Mouse (Mus musculus): Measurements from ENCODE around the gene Synj2bp. TPM values are rescaled to one million over a fixed set of nuclear protein-coding genes. Genes with fewer than 3 reads are reported as not detected.
"Not testable (repeated sequence)": the region's sequence is repeated elsewhere in the genome, so short reads cannot be mapped to it uniquely, and the experiment has no call there.

The Synj2bp gene
- polyA plus RNA-seq, 1 experiment = 27.1 TPM

DNA sequence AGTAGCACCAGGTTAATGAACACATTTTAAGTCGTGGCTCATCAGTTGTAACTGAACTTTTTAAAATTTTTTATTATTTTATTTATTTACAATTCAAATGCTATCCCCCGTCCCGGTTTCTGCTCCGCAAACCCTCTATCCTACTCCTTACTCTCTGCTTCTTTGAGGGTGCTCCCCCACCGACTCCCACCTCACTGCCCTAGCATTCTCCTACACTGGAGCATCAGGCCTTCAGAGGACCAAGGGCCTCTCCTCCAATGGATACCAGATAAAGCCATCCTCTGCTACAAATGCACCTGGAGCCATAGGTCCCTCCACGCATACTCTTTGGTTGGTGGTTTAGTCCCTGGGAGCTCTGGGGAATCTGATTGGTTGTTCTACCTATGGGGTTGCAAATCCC is 47.4 kb downstream of the Synj2bp start:
- no peak for TF ChIP-seq CTCF (IDR thresholded peaks at IDR 0.05; ENCODE audit: insufficient read depth, low read length)
- TF ChIP-seq POLR2A (IDR thresholded peaks at IDR 0.05; ENCODE audit: borderline replicate concordance, extremely low read depth, low read depth, low read length) = no peak
- WGBS = 42% methylated on average over 6 of the region's 6 CpGs
- H3K4me3 ChIP-seq (replicated peaks; ENCODE audit: extremely low read depth, low read depth, low read length) = peak overlapping the region; percentile 82
- no peaks in the 10 kb centered on the region for H3K4me1 ChIP-seq (ENCODE audit: control insufficient read depth, insufficient read depth, low read length)
- DNase-seq = peak; percentile 11

DNA sequence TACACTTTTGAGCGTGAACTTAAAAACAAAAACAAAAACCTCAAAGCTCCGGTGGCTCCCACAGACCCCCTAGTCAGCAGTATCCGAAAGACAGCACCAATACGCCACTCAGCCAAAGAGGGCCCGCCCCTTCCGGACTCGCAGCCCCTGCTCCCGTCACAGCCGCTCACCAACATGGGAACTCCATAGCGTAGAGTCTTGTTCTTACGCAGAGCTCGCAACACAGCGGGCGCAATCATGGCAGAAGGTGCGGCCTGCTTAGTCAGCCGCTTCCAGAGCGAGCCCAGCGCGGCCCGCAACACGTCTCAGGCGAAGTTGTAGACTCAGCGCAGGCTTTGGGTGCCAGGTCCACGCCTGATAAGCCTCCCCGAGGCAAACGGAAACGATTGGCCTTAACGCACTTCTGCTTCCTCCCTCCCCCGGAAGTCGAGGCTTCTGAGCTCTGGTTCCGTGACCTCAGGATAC is 48.0 kb downstream of the Synj2bp start, which contains the start of gene Cox16:
Gene Cox16 (minus strand): TSS at position 401 of the 465 bp plus-strand sequence.
- WGBS = 0% methylated on average over 31 of the region's 31 CpGs
- H3K4me3 ChIP-seq (replicated peaks; ENCODE audit: extremely low read depth, low read depth, low read length) = peak within 1 kb of the TSS; percentile 82
- DNase-seq = peak; percentile 91
- no peaks in the 10 kb centered on the region for H3K4me1 ChIP-seq (ENCODE audit: control insufficient read depth, insufficient read depth, low read length)
- TF ChIP-seq POLR2A (IDR thresholded peaks at IDR 0.05; ENCODE audit: borderline replicate concordance, extremely low read depth, low read depth, low read length) (peak; percentile 65; the same call in 1 of the 2 replicates), CTCF (IDR thresholded peaks at IDR 0.05; ENCODE audit: insufficient read depth, low read length) (no peak)

DNA sequence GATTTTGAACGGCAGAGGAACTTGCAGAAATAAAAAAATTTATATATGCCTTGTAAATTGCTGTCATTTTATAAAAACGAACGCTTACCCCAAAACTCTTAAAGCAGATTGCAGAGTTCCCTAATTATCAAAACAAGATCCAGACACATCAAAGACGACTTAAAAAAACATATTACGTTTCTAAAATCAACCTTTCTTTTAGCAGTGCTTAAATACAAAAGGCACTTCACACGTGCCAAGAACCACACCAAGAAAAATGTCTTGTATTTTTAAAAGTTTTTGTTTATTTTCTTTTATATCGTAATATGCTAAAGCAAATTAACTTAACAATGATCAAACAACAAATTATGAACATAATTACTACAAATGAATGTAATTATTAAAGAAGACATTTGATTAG is 48.5 kb downstream of the Synj2bp start:
- Histone ChIP-seq H3K4me3 (replicated peaks; ENCODE audit: extremely low read depth, low read depth, low read length) (peak overlapping the region; percentile 82), H3K4me1 (ENCODE audit: control insufficient read depth, insufficient read depth, low read length) (no peaks in the 10 kb centered on the region)
- 2% methylated on average over 7 of the region's 7 CpGs for WGBS
- TF ChIP-seq POLR2A (IDR thresholded peaks at IDR 0.05; ENCODE audit: borderline replicate concordance, extremely low read depth, low read depth, low read length) (no peak), CTCF (IDR thresholded peaks at IDR 0.05; ENCODE audit: insufficient read depth, low read length) (no peak)
- DNase-seq = no peak

DNA sequence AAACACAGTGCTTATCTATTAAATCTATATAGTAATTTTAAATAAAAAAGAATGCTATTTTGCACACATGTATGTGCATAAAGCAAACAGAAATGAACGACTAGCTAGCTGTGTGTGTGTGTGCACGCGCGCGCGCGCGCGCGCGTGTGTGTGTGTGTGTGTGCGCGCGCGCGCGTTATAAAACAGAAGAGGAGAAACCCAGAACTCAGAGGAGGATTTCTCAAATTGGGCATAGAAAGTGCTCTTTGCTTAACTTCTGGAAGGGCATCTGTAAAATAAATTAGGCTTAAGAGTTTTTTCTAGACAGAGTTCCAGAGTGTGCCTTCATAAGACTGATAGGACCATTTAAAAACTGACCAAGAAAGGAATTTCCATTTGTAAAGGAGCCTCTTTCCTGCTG is 49.1 kb downstream of the Synj2bp start:
- 39% methylated on average over 17 of the region's 17 CpGs for WGBS
- DNase-seq = no peak

GRCm38 (mm10) chr12:81459051-81459450 is 73.7 kb downstream of the Synj2bp start:
- WGBS = 96% methylated on average over 7 of the region's 7 CpGs
- H3K4me1 ChIP-seq (ENCODE audit: control insufficient read depth, insufficient read depth, low read length); DNase-seq; H3K4me3 ChIP-seq (replicated peaks; ENCODE audit: extremely low read depth, low read depth, low read length): not testable (repeated sequence)

More for the DNA sequence above, 49.1 kb downstream of the Synj2bp start:
- peak overlapping the region; percentile 38 for H3K4me3 ChIP-seq (replicated peaks; ENCODE audit: extremely low read depth, low read depth, low read length)
- TF ChIP-seq POLR2A (IDR thresholded peaks at IDR 0.05; ENCODE audit: borderline replicate concordance, extremely low read depth, low read depth, low read length) (no peak), CTCF (IDR thresholded peaks at IDR 0.05; ENCODE audit: insufficient read depth, low read length) (no peak)
- no peaks in the 10 kb centered on the region for H3K4me1 ChIP-seq (ENCODE audit: control insufficient read depth, insufficient read depth, low read length)

Other genes with a start within 250 kb of the Synj2bp start
- 0.61 and 0.77 TPM in 2 replicates for gene Slc8a3, start 199.7 kb downstream of the Synj2bp start, polyA plus RNA-seq (2012; rRNA removed)
- gene Gm4787, start 153.4 kb downstream of the Synj2bp start, polyA plus RNA-seq (2012; rRNA removed) = 0.22 and 0.28 TPM in 2 replicates
- 0.17 and 0.21 TPM in 2 replicates for gene Adam4, start 111.0 kb downstream of the Synj2bp start, polyA plus RNA-seq (2012; rRNA removed)
- gene Cox16, start 47.8 kb downstream of the Synj2bp start, polyA plus RNA-seq (2012; rRNA removed) = 50.6 and 59.0 TPM in 2 replicates
- gene Gm20498, start within 50 bp of the Synj2bp start, polyA plus RNA-seq (2012; rRNA removed) = 13.1 and 14.7 TPM in 2 replicates
- gene Adam21, start 35.6 kb upstream of the Synj2bp start, polyA plus RNA-seq (2012; rRNA removed) = not detected in 2 replicates
- gene Med6, start 62.1 kb upstream of the Synj2bp start, polyA plus RNA-seq (2012; rRNA removed) = 3.7 and 8.4 TPM in 2 replicates
- 10.2 and 12.8 TPM in 2 replicates for gene Ttc9, start 98.3 kb upstream of the Synj2bp start, polyA plus RNA-seq (2012; rRNA removed)
- gene Map3k9, start 248.3 kb upstream of the Synj2bp start, polyA plus RNA-seq (2012; rRNA removed) = 5.9 and 6.7 TPM in 2 replicates

Measured in lung, adult 2 months (tissue).